10 mouse cellular contexts compared by ENCODE assay signal in the genomic region with DNA sequence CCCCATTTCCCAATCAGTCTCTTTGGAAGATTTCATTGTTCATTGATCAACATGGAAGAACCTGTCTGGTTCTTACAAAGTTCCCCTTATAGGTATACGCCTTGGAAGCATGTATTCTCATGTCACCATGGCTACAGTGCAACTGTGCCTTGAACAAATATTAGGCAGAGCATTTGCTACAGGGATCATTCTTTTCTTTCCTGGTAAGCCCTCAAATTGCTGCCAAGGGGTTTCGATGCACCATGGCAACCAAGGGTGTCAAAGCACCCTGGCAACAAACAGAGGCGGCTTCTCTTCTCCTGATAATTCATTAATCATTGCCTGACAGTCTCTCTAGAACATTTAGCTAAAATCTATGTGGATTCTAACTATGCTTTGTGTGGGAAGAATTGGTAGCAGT. TPM values are rescaled to one million over a fixed set of nuclear protein-coding genes. Genes with fewer than 3 reads are reported as not detected.
DNase-seq lines count a peak whose midpoint lies in the region; ATAC-seq lines count a peak whose summit lies in the region.
"Had no signal": no experiment of that assay in that cellular context is flagged by ENCODE, and none has a peak within 500 bp of the region (broad histone marks: within the 10 kb centered on the region; RNA-seq: fewer than 3 reads in every experiment).

No protein-coding gene starts in this region.

- no peak overlapping the region for H3K4me2 ChIP-seq in hindbrain, embryonic 16.5 days (ENCODE audit: low read length)
- no peak overlapping the region for H3K4me2 ChIP-seq in midbrain, embryonic 14.5 days (ENCODE audit: low read length)

- 5% methylated on average over 3 of the region's 3 CpGs for whole genome bisulfite sequencing in hindbrain, embryonic 16.5 days
- under 1% methylated on average over 3 of the region's 3 CpGs for WGBS in midbrain, embryonic 14.5 days

- H3K9ac ChIP-seq in hindbrain, embryonic 16.5 days (ENCODE audit: low read depth, low read length): no peak overlapping the region
- H3K9ac ChIP-seq in midbrain, embryonic 14.5 days (replicated peaks; ENCODE audit: low read length): no peak overlapping the region
- H3K9ac ChIP-seq: liver, embryonic 14.5 days had no signal

- ATAC-seq in hindbrain, embryonic 16.5 days: peak; percentile 95
- ATAC-seq in midbrain, embryonic 14.5 days (ENCODE audit: low FRiP score, low TSS enrichment): peak; percentile 73
- no peak for ATAC-seq in erythroid progenitor cell, adult 5-6 weeks (replicated peaks; ENCODE audit: low FRiP score, poor library complexity, severe bottlenecking)

- peaks cover 4% of the 10 kb centered on the region; the same call in 1 of the 2 replicates for H3K4me1 ChIP-seq in hindbrain, embryonic 16.5 days (ENCODE audit: control insufficient read depth, insufficient read depth, low read depth, low read length)
- H3K4me1 ChIP-seq in midbrain, embryonic 14.5 days (ENCODE audit: control insufficient read depth, insufficient read depth, low read length): peaks cover 5% of the 10 kb centered on the region

- no peaks in the 10 kb centered on the region for H3K9me3 ChIP-seq in hindbrain, embryonic 16.5 days (ENCODE audit: control insufficient read depth, low read length)
- H3K9me3 ChIP-seq in midbrain, embryonic 14.5 days (ENCODE audit: control insufficient read depth, low read length): no peaks in the 10 kb centered on the region

- H3K4me3 ChIP-seq in hindbrain, embryonic 16.5 days (ENCODE audit: low read length): no peak overlapping the region
- H3K4me3 ChIP-seq in midbrain, embryonic 14.5 days (replicated peaks; ENCODE audit: low read depth, low read length): no peak overlapping the region
- H3K4me3 ChIP-seq: erythroblast, embryonic 14.5 days had no signal

- no peaks in the 10 kb centered on the region for H3K36me3 ChIP-seq in hindbrain, embryonic 16.5 days (ENCODE audit: control insufficient read depth, insufficient read depth, low read length)
- no peaks in the 10 kb centered on the region for H3K36me3 ChIP-seq in midbrain, embryonic 14.5 days (ENCODE audit: control insufficient read depth, insufficient read depth, low read length)

- H3K27ac ChIP-seq in hindbrain, embryonic 16.5 days (ENCODE audit: low read depth, low read length): peak overlapping the region; percentile 48; the same call in 1 of the 2 replicates
- peak overlapping the region; percentile 28; the same call in 1 of the 2 replicates for H3K27ac ChIP-seq in midbrain, embryonic 14.5 days (replicated peaks; ENCODE audit: low read depth, low read length)
- H3K27ac ChIP-seq: liver, embryonic 14.5 days had no signal

- no peaks in the 10 kb centered on the region for H3K27me3 ChIP-seq in hindbrain, embryonic 16.5 days (replicated peaks; ENCODE audit: control insufficient read depth, insufficient read depth, low read length)
- peaks cover 31% of the 10 kb centered on the region for H3K27me3 ChIP-seq in midbrain, embryonic 14.5 days (ENCODE audit: control insufficient read depth, insufficient read depth, low read length)

- peak; percentile 39 for DNase-seq in right cerebral cortex, adult 18-20 months
- no peak for DNase-seq in right cerebral cortex, postnatal 14 days
- DNase-seq in midbrain, embryonic 14.5 days: peak; percentile 85
- no peak for DNase-seq in spleen, postnatal 14 days (ENCODE audit: low spot score in 2 of 2)
- no peak for DNase-seq in ovary, adult 18-20 months (ENCODE audit: low spot score)
- DNase-seq in spleen, adult 12 weeks (ENCODE audit: low spot score): no peak

RNA-seq across cellular contexts. Expression of gene Smpdl3a, which starts 28.3 kb away (rescaled TPM):
- 36.7 and 41.4 TPM in 2 replicates for polyA plus RNA-seq in hindbrain, embryonic 16.5 days (2015; fragmentation: Nextera tagmentation; extraction: Ambion mirVana)
- 16.6 and 18.7 TPM in 2 replicates for polyA plus RNA-seq in midbrain, embryonic 14.5 days (2014; fragmentation: Nextera tagmentation; extraction: Ambion mirVana)
- 58.0 and 58.7 TPM in 2 replicates for total RNA-seq in erythroid progenitor cell, adult 5-6 weeks (2015; ENCODE audit: low replicate concordance)
- 13.6 and 15.8 TPM in 2 replicates for total RNA-seq in erythroid progenitor cell, adult 5-6 weeks (2017; ENCODE audit: low replicate concordance)

RNA-seq across cellular contexts. Expression of gene Fabp7, which starts 37.8 kb away (rescaled TPM):
- 2,193 and 2,866 TPM in 2 replicates for polyA plus RNA-seq in hindbrain, embryonic 16.5 days (2015; fragmentation: Nextera tagmentation; extraction: Ambion mirVana)
- polyA plus RNA-seq in midbrain, embryonic 14.5 days (2014; fragmentation: Nextera tagmentation; extraction: Ambion mirVana): 1,508 and 1,932 TPM in 2 replicates
- total RNA-seq in erythroid progenitor cell, adult 5-6 weeks (2015; ENCODE audit: low replicate concordance): not detected in 2 replicates
- total RNA-seq in erythroid progenitor cell, adult 5-6 weeks (2017; ENCODE audit: low replicate concordance): not detected in 2 replicates
- polyA plus RNA-seq: erythroblast, embryonic 14.5 days had no signal

Comparison
In these comparisons a context has a peak if more than half of its experiments do, and no peak if none do; other contexts are left out.
1. DNase-seq: peak in right cerebral cortex, adult 18-20 months (single experiment) and midbrain, embryonic 14.5 days (single experiment); none in right cerebral cortex, postnatal 14 days (single experiment), spleen, postnatal 14 days (0 of 2), ovary, adult 18-20 months (single experiment) and spleen, adult 12 weeks (single experiment).